Mouse (Mus musculus) cerebellum, adult 2 months (tissue): ENCODE measurements around the gene Slc35g2.

ENCODE experiments used
- CTCF ChIP-seq: fragments of 200-500 bp; IDR thresholded peaks from 2 replicates; pipeline ENCODE4 v1.5.1; 2011; ENCODE audit warnings: low read depth, mild to moderate bottlenecking, control low read depth, low read length, moderate library complexity, borderline replicate concordance; ENCODE audit not compliant: insufficient read depth
- POLR2A ChIP-seq: fragments of 200-500 bp; IDR thresholded peaks from 2 replicates; pipeline ENCODE4 v1.6.1; 2011; ENCODE audit warnings: low read length, control low read depth, borderline replicate concordance; ENCODE audit not compliant: insufficient read depth

DNA sequence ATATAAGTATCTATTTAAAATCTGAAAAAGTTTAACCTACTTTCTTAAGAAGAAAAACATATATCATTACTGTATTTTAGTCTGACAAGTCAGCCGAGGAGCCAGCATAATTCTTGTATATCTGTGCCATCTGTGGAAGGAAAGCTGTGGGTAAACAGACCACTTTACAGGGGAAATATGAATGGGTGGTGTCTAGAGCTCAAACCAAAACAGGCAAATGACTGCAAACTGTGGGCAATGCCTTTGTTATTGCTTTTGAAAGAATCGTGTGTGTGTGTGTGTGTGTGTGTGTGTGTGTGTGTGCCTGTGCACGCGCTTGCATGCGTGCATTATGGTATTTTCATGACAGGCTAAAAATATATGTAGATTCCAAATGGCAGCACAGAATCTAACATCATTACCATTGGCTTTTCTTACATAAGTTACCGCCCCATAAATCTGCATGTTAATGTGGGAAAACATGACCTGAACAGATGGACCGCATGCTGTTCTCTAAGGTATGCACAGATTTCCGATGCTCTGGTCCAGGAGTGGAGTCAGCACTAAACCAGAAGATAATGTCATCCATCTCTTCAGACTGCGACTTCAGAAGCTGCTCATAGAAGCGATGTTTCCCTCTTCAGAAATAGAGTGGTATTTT is 10.5 kb downstream of the Slc35g2 start:
- TF ChIP-seq CTCF = no peak
- TF ChIP-seq POLR2A = no peak
